Mouse (Mus musculus) heart, embryonic 11.5 days (tissue): ENCODE measurements around the gene Immt. TPM values are rescaled to one million over a fixed set of nuclear protein-coding genes. Genes with fewer than 3 reads are reported as not detected.

ENCODE experiments used
- ATAC-seq: fragments of 200-750 bp; cut with Nextera tagmentation; replicated peaks from 2 replicates; pipeline ENCODE4 v1.8.0; 2017; ENCODE audit warnings: moderate library complexity; ENCODE audit not compliant: insufficient number of reproducible peaks, low FRiP score, low TSS enrichment
- H3K27ac ChIP-seq: fragments of 300-500 bp; sonication (generic); 2 replicates; pipeline ENCODE4 v1.5.1; 2014; ENCODE audit warnings: mild to moderate bottlenecking, low read depth, low read length
- H3K27me3 ChIP-seq: fragments of 300-500 bp; sonication (generic); 2 replicates; pipeline ENCODE4 v1.6.1; 2014; ENCODE audit warnings: mild to moderate bottlenecking, low read length, mixed read lengths; ENCODE audit not compliant: control insufficient read depth, insufficient read depth
- H3K36me3 ChIP-seq: fragments of 300-500 bp; sonication (generic); 2 replicates; pipeline ENCODE4 v1.6.1; 2014; ENCODE audit warnings: mild to moderate bottlenecking, low read length, moderate library complexity, mixed read lengths; ENCODE audit not compliant: control insufficient read depth, insufficient read depth
- H3K4me1 ChIP-seq: fragments of 300-500 bp; sonication (generic); 2 replicates; pipeline ENCODE4 v1.6.1; 2014; ENCODE audit warnings: low read length; ENCODE audit not compliant: control insufficient read depth, insufficient read depth
- H3K4me2 ChIP-seq: fragments of 300-500 bp; sonication (generic); 2 replicates; pipeline ENCODE4 v1.6.1; 2014; ENCODE audit warnings: mild to moderate bottlenecking, moderate library complexity
- H3K4me3 ChIP-seq: fragments of 300-500 bp; sonication (generic); 2 replicates; pipeline ENCODE4 v1.5.1; 2014; ENCODE audit warnings: low read depth, low read length
- H3K9ac ChIP-seq: fragments of 300-500 bp; sonication (generic); 2 replicates; pipeline ENCODE4 v1.6.1; 2014; ENCODE audit warnings: mild to moderate bottlenecking, low read depth, low read length, moderate library complexity
- H3K9me3 ChIP-seq: fragments of 300-500 bp; sonication (generic); replicated peaks from 2 replicates; pipeline ENCODE4 v1.6.1; 2016; ENCODE audit warnings: low read length; ENCODE audit not compliant: control insufficient read depth
- WGBS: fragments of 180-500 bp; shearing (Covaris S2); extraction: QIAGEN DNeasy Blood & Tissue Kit; methylation state at CpG from one replicate; pipeline ENCODE4 v1.1.7; 2014; ENCODE audit not compliant: insufficient replicate concordance; 5-methylcytosine and 5-hydroxymethylcytosine counted together
- polyA plus RNA-seq: library from polyadenylated mRNA; unstranded; fragments of >200 nt; fragmentation: Nextera tagmentation; extraction: Ambion mirVana; gene quantifications from 2 replicates; pipeline ENCODE4 v1.2.1, GENCODE M21; 2014

Gene Immt
- polyA plus RNA-seq, 1 experiment from 2014 or later = 284 TPM

DNA sequence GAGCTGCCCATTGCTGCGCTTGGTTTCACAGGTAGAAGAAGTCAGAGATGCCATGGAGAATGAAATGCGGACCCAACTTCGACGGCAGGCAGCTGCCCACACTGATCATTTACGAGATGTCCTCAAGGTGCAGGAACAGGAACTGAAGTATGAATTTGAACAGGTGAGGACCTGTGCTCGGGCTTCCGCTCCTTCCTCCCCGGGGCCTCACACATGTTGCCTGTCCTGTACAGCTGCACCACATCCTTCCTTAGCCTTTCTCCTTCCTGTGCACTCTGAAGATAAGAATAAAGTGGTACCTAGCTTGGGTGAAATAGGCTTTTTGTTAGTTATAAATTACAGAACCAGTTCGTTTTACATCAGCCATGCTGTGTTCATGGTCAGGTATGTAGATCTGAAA is 40.3 kb downstream of the Immt start:
- Histone ChIP-seq H3K36me3 (peaks cover 27% of the 10 kb centered on the region), H3K4me2 (no peak overlapping the region), H3K9me3 (no peaks in the 10 kb centered on the region), H3K4me3 (no peak overlapping the region), H3K9ac (no peak overlapping the region), H3K27me3 (no peaks in the 10 kb centered on the region), H3K4me1 (no peaks in the 10 kb centered on the region), H3K27ac (no peak overlapping the region)
- ATAC-seq = no peak
- WGBS = 93% methylated on average over 9 of the region's 9 CpGs

DNA sequence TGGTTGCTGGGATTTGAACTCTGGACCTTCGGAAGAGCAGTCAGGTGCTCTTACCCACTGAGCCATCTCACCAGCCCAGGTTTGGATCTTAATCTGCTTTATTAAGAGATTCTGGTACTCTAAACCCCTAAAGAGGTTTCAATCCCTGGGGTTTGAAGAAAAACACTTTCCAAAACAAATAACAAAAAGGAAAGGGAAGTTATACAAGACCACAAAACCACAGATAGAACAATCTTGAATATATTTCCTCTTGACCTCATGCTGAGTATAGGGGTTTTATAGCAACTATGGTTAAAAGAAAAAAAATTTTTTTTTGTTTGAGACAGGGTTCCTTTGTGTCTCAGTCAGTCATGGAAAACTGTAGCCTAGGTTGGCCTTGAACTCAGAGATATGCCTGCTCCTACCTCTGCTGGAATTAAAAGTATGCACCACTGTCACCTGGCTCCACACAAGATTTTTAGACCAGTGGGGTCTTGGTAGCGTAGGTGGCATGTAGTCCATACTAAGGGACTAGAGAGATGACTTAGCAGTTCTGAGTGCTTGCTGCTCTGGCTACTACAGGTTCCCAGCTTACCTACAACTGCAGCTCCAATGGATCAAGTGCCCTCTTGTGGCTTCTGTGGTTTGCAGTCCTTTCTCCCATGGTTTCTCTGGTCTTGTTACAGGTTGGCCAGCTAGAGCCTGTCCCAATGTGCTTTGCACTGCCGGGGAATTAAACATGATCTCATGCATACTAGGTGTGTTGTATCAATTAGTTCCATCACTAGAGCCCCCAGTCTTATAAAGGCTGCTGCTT is 47.0 kb downstream of the Immt start:
- no peaks in the 10 kb centered on the region for H3K27me3 ChIP-seq
- 89% methylated on average over 3 of the region's 3 CpGs for WGBS
- H3K4me2 ChIP-seq = no peak overlapping the region
- no peak overlapping the region for H3K9ac ChIP-seq
- no peaks in the 10 kb centered on the region for H3K9me3 ChIP-seq
- ATAC-seq = no peak
- no peak overlapping the region for H3K27ac ChIP-seq
- H3K4me3 ChIP-seq = no peak overlapping the region
- peaks cover 39% of the 10 kb centered on the region for H3K36me3 ChIP-seq
- no peaks in the 10 kb centered on the region for H3K4me1 ChIP-seq

DNA sequence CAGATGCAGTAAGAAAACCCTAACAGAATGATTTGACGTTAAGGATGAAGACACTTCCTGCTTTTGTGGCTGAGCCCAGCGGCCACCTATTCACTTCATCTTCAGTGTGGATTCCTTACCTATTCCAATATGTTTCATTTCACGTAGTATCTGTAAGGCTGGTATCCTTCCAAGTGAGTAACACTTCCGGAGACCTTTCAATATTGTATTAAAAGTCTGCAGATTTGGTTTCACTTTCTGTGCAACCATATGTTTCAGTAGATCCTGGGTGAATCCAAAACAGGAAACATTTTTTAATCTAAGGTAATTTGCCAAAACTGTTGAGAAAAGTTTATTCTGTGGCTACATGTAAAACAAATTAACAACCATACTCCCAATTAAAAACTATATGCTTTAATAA is 62.1 kb downstream of the Immt start:
- no peak overlapping the region for H3K4me2 ChIP-seq
- H3K4me3 ChIP-seq = no peak overlapping the region
- no peaks in the 10 kb centered on the region for H3K9me3 ChIP-seq
- no peak overlapping the region for H3K27ac ChIP-seq
- H3K9ac ChIP-seq = no peak overlapping the region
- ATAC-seq = no peak
- H3K4me1 ChIP-seq = no peaks in the 10 kb centered on the region
- 86% methylated on average over 4 of the region's 4 CpGs for WGBS
- H3K36me3 ChIP-seq = peaks cover 25% of the 10 kb centered on the region
- no peaks in the 10 kb centered on the region for H3K27me3 ChIP-seq

DNA sequence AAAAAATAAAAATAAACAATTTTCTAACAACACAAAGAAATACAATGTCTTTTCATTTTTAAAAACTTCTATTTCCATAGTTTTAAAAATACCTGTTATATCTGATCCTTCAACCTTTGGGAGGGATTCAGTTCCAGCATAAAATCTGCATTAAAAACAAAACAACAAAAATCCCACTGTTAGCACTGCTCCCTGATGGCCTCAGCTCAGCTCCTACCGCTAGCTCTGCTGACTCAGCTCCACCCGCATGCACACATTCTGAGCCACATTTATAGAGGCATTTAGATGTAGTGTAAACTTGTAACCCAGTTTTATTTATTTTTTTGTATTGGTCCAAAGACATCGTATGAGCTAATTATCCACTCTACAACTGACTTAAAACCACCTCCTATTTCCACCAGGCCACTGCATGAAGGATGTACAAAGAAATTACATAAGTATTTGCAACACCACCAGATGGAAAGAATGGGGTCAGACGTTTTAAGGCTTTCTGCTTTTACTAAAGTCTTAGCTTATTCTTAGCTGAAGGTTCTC is 76.6 kb downstream of the Immt start:
- Histone ChIP-seq H3K4me1 (peaks cover 18% of the 10 kb centered on the region), H3K27me3 (no peaks in the 10 kb centered on the region), H3K4me3 (peak overlapping the region; percentile 90), H3K9me3 (no peaks in the 10 kb centered on the region), H3K27ac (no peak overlapping the region), H3K9ac (peak overlapping the region; percentile 82), H3K4me2 (peak overlapping the region; percentile 74), H3K36me3 (peaks cover 3% of the 10 kb centered on the region; the same call in 1 of the 2 replicates)
- no peak for ATAC-seq
- 5% methylated on average over 4 of the region's 4 CpGs for WGBS

DNA sequence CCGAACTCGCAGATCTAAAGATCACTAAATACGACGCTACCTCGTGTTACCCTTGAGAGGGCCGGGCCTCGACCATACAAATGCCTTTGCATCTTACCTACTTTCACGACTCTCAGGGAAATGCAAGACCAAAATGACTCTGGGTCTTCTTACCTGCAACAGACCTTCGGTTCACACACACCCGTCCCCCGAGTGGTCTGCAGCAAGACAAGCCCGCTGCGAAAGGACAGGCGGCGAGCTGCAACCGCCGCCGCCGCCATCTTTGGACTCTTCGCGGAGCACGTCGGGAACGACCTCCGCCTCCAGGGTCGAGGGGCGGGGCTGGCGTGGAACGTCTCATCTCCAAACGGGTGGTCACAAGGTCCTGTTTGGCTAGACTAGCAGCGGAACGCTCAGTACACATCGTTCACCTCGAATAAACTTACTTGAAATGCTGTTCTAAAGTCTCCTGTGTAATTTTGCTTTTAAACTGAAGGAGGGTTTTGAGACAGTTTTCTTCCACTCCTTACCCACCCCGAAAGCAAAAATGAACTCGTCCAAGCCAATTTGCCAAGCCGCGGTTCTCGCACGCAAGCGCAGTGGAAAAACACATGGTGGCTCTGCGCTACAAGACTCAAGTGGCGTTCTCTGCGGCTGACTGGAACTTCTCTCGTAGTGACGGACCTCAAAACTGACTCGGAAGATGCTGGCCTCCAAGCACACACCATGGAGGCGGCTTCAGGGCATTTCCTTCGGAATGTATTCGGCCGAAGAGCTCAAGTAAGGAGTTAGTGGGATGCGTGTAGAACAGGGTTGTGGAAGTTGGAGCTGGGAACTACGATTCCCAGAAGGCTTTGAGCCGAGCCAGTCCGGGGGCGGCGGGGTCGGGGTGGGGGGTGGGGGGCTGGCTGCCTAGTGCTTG is 77.6 kb downstream of the Immt start, which contains the start of the genes Ptcd3 and Polr1a:
Gene Ptcd3, minus strand, starts transcription at position 270 of the 901 bp plus-strand sequence.
Gene Polr1a, plus strand, starts transcription at position 573 of the 901 bp plus-strand sequence.
- Histone ChIP-seq H3K9ac (peak within 1 kb of the TSS; percentile 82), H3K4me1 (peaks cover 18% of the 10 kb centered on the region), H3K36me3 (peaks cover 5% of the 10 kb centered on the region; the same call in 1 of the 2 replicates), H3K27ac (peak within 1 kb of the TSS; percentile 59), H3K4me3 (peak within 1 kb of the TSS; percentile 90), H3K4me2 (peak within 1 kb of the TSS; percentile 74), H3K27me3 (no peaks in the 10 kb centered on the region), H3K9me3 (no peaks in the 10 kb centered on the region)
- peak; percentile 85 for ATAC-seq
- under 1% methylated on average over 58 of the region's 58 CpGs for WGBS

DNA sequence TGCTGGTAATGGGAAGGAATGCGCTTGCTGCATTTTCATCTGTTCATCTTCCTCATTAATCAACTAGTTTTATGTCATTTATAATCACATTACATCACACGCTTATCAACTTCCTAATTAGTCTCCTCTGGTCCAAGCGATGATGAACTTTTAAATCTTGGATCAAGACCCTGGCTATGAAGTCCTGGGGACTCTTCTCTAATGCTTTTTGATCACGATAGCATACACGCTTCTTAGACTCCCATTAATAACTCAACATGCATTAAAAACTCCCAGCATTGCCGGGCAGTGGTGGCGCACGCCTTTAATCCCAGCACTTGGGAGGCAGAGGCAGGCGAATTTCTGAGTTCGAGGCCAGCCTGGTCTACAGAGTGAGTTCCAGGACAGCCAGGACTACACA is 78.3 kb downstream of the Immt start:
- H3K4me2 ChIP-seq = peak overlapping the region; percentile 74
- WGBS = 26% methylated on average over 10 of the region's 10 CpGs
- no peaks in the 10 kb centered on the region for H3K9me3 ChIP-seq
- H3K4me1 ChIP-seq = peaks cover 18% of the 10 kb centered on the region
- peak overlapping the region; percentile 82 for H3K9ac ChIP-seq
- peak overlapping the region; percentile 90 for H3K4me3 ChIP-seq
- peaks cover 5% of the 10 kb centered on the region; the same call in 1 of the 2 replicates for H3K36me3 ChIP-seq
- ATAC-seq = no peak
- no peaks in the 10 kb centered on the region for H3K27me3 ChIP-seq
- no peak overlapping the region for H3K27ac ChIP-seq

DNA sequence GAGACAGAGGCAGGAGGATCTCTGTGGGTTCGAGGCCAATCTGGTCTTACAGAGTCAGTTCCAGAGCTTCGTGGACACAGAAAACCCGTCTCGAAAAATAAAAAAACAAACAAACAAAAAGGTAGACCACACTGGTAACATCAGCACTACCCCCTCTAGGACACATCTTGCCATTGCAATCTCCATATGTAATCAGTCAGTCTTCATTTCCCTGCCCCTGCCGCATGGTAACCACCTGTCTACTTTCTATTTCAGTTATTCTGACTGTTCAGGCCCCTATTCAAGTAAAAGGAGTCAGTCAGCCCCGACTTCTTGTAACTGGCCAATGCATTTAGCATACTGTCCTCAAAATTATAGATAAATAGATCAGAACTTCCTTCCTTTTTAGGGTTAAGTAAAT is 78.7 kb downstream of the Immt start:
- peaks cover 5% of the 10 kb centered on the region; the same call in 1 of the 2 replicates for H3K36me3 ChIP-seq
- H3K27ac ChIP-seq = no peak overlapping the region
- H3K4me3 ChIP-seq = peak overlapping the region; percentile 90
- H3K27me3 ChIP-seq = no peaks in the 10 kb centered on the region
- no peak for ATAC-seq
- peaks cover 18% of the 10 kb centered on the region for H3K4me1 ChIP-seq
- WGBS = 65% methylated on average over 6 of the region's 6 CpGs
- peak overlapping the region; percentile 74 for H3K4me2 ChIP-seq
- H3K9me3 ChIP-seq = no peaks in the 10 kb centered on the region
- no peak overlapping the region for H3K9ac ChIP-seq

DNA sequence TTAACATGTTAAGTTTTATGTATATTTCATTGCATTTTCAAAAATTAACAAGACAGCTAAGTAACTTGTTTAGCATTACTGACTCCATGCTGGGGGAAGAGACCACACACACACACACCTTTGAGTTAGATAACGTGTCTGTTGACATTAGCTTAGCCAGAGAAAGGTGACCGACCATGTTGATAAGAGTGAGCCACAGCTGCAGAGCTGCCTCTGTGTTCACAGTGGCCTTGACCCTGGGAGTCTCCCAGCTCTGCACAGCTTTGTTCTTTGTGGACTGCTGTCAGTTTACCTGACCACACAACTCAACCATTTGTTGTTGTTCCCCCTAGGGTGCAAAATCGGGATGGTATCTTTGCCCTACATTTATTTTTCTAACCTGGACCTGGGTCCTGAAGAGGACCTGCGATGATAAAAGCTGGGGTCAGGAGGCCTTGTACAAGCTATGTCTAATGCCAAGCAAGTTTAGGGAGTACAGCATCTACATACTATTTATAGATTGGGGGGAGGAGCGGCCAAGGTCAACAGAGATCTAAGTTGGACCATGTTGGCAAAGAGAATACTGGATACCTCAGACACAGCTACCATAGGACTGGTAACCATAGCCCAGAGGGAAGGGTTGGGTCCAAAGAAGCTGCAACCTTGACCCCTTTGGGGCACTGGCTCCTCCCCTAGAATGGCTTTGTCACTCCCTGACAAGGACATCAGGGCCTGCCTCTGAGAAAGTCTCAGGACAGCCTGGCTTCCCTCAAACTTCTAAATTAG is 80.7 kb downstream of the Immt start:
- Histone ChIP-seq H3K9me3 (no peaks in the 10 kb centered on the region), H3K9ac (no peak overlapping the region), H3K27me3 (no peaks in the 10 kb centered on the region), H3K27ac (peak overlapping the region; percentile 57), H3K4me3 (no peak overlapping the region), H3K4me2 (peak overlapping the region; percentile 2), H3K36me3 (peaks cover 5% of the 10 kb centered on the region; the same call in 1 of the 2 replicates), H3K4me1 (peaks cover 18% of the 10 kb centered on the region)
- ATAC-seq = no peak
- WGBS = 40% methylated on average over 5 of the region's 5 CpGs
